Mouse (Mus musculus): ENCODE data around the gene Olfr1188. TPM values are rescaled to one million over a fixed set of nuclear protein-coding genes. Genes with fewer than 3 reads are reported as not detected.
"Not testable (repeated sequence)": the region's sequence is repeated elsewhere in the genome, so short reads cannot be mapped to it uniquely, and the experiment has no call there.

Gene Olfr1188
- not detected in 2 replicates for polyA plus RNA-seq (2012; rRNA removed)

GRCm38 (mm10) chr2:88556635-88557034, at the start of gene Olfr1188:
Gene Olfr1188, plus strand, starts transcription at chr2:88556935.
- DNase-seq (ENCODE audit: low spot score), result no peak

GRCm38 (mm10) chr2:88518251-88518650, 38.5 kb upstream of the Olfr1188 start, which contains the start of gene Olfr1186:
Gene Olfr1186, plus strand, starts transcription at chr2:88518551.
- no peak for DNase-seq (ENCODE audit: low spot score)

GRCm38 (mm10) chr2:88525720-88526119, 31.0 kb upstream of the Olfr1188 start:
- no peak for DNase-seq (ENCODE audit: low spot score)

- not testable (repeated sequence) for DNase-seq (ENCODE audit: low spot score)
Observed at GRCm38 (mm10) chr2:88572696-88573095, 16.0 kb downstream of the Olfr1188 start.

GRCm38 (mm10) chr2:88586154-88586553, 29.4 kb downstream of the Olfr1188 start, which contains the start of gene Olfr1189:
Gene Olfr1189, plus strand, starts transcription at chr2:88586454.
- no peak for DNase-seq (ENCODE audit: low spot score)

Other genes with a start within 250 kb of the Olfr1188 start
- gene Olfr1174-ps, start 241.8 kb upstream of the Olfr1188 start, polyA plus RNA-seq (2012; rRNA removed), result not detected in 2 replicates
- gene Olfr1175-ps, start 229.7 kb upstream of the Olfr1188 start, polyA plus RNA-seq (2012; rRNA removed), result not detected in 2 replicates
- gene Olfr1176, start 220.2 kb upstream of the Olfr1188 start, polyA plus RNA-seq (2012; rRNA removed), result not detected in 2 replicates
- not detected in 2 replicates for gene Olfr1177-ps, start 210.4 kb upstream of the Olfr1188 start, polyA plus RNA-seq (2012; rRNA removed)
- not detected in 2 replicates for gene Olfr1178, start 169.9 kb upstream of the Olfr1188 start, polyA plus RNA-seq (2012; rRNA removed)
- not detected in 2 replicates for gene Olfr1179, start 150.5 kb upstream of the Olfr1188 start, polyA plus RNA-seq (2012; rRNA removed)
- gene Olfr1180, start 137.8 kb upstream of the Olfr1188 start, polyA plus RNA-seq (2012; rRNA removed), result not detected in 2 replicates
- gene Olfr1181, start 130.8 kb upstream of the Olfr1188 start, polyA plus RNA-seq (2012; rRNA removed), result not detected in 2 replicates
- not detected in 2 replicates for gene Gm13757, start 107.8 kb upstream of the Olfr1188 start, polyA plus RNA-seq (2012; rRNA removed)
- gene Olfr1183, start 102.1 kb upstream of the Olfr1188 start, polyA plus RNA-seq (2012; rRNA removed), result not detected in 2 replicates
- gene Olfr1184, start 73.3 kb upstream of the Olfr1188 start, polyA plus RNA-seq (2012; rRNA removed), result not detected in 2 replicates
- gene Olfr1185-ps1, start 63.6 kb upstream of the Olfr1188 start, polyA plus RNA-seq (2012; rRNA removed), result not detected in 2 replicates
- gene Olfr1186, start 38.4 kb upstream of the Olfr1188 start, polyA plus RNA-seq (2012; rRNA removed), result not detected in 2 replicates
- not detected in 2 replicates for gene Olfr1189, start 29.5 kb downstream of the Olfr1188 start, polyA plus RNA-seq (2012; rRNA removed)
- gene Olfr1191-ps1, start 83.6 kb downstream of the Olfr1188 start, polyA plus RNA-seq (2012; rRNA removed), result not detected in 2 replicates
- not detected in 2 replicates for gene Olfr1192-ps1, start 91.6 kb downstream of the Olfr1188 start, polyA plus RNA-seq (2012; rRNA removed)
- gene Olfr1193, start 118.7 kb downstream of the Olfr1188 start, polyA plus RNA-seq (2012; rRNA removed), result not detected in 2 replicates
- gene Olfr1195, start 132.3 kb downstream of the Olfr1188 start, polyA plus RNA-seq (2012; rRNA removed), result not detected in 2 replicates
- not detected in 2 replicates for gene Olfr1196, start 147.7 kb downstream of the Olfr1188 start, polyA plus RNA-seq (2012; rRNA removed)
- gene Olfr1197, start 175.4 kb downstream of the Olfr1188 start, polyA plus RNA-seq (2012; rRNA removed), result not detected in 2 replicates
- not detected in 2 replicates for gene Olfr1198, start 194.4 kb downstream of the Olfr1188 start, polyA plus RNA-seq (2012; rRNA removed)
- gene Olfr1199, start 203.5 kb downstream of the Olfr1188 start, polyA plus RNA-seq (2012; rRNA removed), result not detected in 2 replicates
- gene Olfr1200, start 213.6 kb downstream of the Olfr1188 start, polyA plus RNA-seq (2012; rRNA removed), result not detected in 2 replicates
- gene Olfr1201, start 236.1 kb downstream of the Olfr1188 start, polyA plus RNA-seq (2012; rRNA removed), result not detected in 2 replicates

Data from urinary bladder, adult 2 months (tissue).